Mouse (Mus musculus) CD4-positive, CD25-positive, alpha-beta regulatory T cell, adult 2 months (primary cell): Measurements from ENCODE around the gene Eri3.

Experiments
- DNase-seq: peaks from one replicate; pipeline ENCODE4 v3.0.0-alpha.2; 2012; ENCODE audit warnings: low read depth, low spot score

Eri3 gene

GRCm38 (mm10) chr4:117623025-117623424, 72.9 kb downstream of the Eri3 start:
- no peak for DNase-seq

DNA sequence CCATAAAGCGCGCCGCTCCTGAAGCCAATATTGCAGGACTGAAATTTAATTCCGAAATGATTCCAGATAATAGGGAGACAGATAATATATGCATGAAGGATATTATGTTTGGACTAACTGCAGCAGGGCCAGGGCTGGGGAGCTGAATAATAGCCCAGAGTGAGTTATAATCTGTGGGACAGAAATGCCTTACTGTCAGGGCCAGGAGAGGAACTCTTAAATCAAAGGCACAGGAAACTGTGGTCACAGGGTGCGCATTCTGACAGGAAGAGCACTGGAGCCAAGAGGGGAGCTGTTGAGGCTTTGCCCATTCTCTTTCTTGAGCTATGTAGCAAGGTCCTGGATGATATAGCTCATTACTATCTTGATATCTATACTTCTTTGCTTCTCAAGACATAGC, 74.5 kb downstream of the Eri3 start:
- DNase-seq: peak; percentile 18

DNA sequence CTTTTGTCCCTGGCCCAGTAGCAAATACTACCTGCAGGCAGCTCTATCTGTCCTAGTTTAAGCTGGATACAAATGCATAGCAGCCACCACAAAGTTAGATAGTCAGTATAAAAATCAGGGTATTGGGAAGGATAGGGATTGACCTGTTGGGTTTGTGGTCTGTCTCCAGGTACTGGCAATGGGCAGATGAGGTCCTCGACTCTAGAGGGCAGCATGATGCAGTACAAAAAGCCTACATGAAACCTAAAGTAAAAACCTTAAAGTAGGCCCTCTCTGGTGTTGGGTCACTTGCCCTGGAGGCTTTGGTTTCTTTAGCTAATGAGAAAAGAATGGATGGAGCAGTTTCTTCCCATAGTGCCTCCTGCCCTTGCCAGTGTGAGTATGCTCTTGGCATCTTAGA, 78.3 kb downstream of the Eri3 start:
- DNase-seq: no peak

DNA sequence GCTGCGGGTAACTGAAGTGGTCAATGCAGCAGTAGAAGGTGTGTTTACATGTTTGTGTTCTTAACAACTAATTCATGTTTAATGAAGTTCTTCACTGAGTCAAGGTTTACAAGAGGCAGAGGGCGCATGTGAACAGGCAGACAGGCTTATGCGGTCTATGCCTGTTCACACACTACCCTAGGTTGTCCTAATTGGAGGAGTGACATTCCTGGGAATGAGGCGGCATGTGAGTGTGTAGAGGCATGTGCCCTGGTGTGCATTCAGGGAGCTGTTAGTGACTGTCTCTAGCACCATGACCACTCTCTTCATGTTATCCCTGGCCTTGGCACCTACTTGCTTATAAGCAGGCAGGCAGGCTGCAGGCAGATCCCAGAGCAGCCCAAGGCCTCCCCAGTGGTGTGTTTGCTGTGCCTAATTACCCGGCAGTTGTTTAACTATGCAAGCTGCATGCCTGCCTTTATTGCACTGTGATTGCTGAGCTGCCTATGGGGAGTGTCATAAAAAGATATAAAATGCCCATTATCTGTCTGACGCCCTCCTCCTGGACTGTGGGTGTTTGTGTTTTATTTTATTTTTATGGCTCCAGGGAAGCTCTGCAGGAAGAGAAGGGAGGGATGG, 80.0 kb downstream of the Eri3 start:
- no peak for DNase-seq

GRCm38 (mm10) chr4:117633527-117633926, 83.4 kb downstream of the Eri3 start:
- DNase-seq: no peak

GRCm38 (mm10) chr4:117634642-117635041, 84.5 kb downstream of the Eri3 start:
- no peak for DNase-seq

DNA sequence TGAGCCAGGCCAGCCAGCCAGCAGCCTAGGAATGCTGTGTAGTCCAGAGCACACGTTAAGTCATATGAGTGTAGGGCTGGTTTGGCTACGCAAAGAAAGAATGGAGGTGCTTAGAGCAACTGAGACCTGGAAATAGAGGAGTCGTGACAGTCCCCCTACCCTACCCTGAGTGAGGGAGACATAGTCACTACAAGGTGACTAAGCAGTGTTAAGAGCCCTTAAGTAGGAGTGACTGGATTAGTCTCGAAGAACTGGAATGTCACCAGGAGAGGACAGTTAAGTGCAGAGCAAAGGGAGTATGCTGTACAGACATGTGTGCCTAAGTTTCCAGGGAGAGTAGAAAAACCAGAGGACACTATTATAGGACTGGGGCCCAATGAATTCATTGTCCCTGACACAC, 86.0 kb downstream of the Eri3 start:
- no peak for DNase-seq

DNA sequence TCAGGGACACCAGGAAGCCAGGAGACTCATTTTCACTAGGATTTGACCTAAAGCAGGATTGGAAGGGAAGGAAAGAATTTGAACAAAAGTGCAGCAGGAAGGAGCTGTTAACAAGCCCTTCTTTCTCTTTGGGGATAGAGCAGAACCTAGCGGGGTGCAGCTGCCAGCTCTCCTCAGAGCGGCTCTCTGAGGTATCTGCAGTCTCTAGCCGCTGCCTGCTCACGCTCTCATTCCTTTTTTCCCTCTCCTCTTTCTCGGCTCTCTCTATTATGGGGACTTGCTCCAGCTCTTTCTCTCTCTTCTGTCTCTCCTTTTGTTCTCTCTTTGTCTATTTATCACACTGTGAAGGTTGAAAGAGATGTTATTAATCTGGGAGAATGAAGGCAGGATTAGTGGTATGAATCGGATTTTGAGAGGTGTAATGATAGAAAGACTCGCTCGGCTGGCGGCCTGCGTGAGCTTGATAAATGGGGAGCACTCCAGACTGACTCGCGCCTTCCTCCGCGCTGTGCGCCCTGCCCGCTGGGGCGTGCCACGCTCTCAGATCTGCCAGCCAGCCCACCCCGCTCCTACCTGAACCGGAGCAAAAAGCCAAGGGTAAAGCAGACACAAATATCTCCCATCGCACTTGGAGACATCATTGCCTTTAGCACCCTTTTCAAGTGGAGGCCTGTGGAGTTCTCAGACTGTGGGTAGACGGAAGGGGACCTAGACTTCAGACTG, 86.9 kb downstream of the Eri3 start:
- DNase-seq: no peak

DNA sequence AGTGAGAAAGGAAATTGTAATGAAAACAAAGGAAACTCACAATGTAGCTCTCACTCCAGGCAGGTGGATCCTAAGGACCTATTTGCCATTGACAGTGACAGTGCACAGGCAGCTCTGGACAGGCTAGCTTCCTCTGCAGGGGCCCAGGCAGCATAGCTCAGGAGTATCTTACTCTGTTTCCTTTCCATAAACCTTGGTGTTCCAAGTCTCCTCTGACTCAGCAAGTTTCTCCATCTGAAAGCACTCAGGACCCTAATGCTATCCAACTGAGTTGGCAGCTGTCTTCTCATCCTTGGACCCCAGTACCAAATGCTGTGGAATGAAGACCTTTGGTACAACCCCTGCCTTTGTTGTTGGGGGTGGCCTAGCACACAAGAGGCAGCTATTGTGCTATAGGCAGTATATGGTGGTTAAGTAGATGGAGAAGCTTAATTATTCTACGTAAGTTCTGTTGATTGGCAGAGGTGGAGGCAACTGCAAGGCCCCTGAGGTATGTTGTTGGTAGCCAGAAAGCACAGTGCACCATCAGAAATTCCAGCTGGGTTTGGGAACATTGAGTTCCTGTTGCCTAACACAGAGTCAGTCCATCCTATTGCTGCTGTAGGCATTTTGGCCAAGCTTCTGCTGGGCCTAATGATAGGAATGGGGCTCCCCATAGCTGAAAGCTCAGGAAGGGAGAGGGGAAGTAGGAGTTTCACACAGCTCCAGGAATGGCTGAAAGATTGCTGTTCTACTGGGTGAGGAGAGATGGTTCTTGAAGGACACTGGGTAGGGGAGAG, 90.9 kb downstream of the Eri3 start:
- DNase-seq: no peak

DNA sequence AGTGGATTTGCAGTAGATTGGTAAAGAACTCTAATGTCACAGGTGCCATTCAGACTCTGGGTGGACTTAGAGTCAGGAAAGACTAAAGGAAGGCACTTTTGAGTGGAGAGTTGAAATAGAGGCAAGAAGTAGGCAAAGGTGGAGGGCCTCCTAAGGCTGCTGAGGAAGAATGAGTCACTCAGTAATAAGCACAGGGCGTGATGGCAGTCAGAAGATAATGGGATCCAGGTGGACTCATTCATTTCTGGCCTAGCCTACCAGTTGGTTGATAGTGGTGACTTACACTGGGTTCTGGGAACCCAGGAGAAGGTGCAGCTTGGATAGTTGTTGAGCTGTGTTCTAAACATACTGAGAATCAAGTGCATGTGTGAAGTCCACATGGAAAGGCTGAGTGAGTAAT, 91.6 kb downstream of the Eri3 start:
- DNase-seq: no peak

DNA sequence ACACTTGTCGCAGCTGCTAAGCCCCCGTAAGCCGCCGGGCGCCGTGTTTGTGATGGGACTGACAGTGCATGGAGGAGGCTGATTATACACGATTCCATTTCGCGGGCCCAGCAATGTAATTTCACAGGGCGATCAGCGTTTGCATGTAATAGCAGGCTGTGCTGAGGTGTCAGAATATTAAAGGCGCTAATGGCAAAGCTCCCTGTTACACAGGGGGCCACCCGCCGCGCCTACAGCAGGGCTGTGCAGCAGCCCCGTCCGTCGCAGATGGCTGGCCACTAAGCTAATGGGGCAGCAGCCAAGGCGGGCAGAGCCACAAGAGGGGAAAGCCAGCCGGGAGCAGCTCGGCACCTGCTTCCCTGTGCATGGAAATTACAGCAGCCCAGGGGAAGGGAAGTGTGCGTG, 94.9 kb downstream of the Eri3 start:
- DNase-seq: no peak

DNA sequence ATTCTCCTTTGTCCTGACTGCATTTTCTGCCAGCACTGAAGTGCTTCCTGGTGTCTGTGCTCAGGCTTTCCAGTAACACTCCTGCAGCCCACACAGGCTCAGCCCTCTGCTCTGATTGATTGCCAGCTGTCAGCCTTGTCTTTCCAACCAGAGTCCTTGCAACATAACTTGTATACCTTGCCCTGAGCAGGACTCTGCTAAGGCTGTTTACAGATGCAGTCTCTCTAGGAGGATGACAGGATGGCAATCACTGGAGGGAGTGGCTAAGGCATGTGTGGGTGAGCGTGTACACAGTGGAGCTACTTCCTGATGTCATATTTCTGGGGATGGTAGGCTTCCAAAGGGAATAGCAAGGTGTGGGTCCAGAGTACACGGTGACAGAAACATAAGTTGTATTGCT, 95.7 kb downstream of the Eri3 start:
- DNase-seq: no peak

- DNase-seq: no peak
Observed at GRCm38 (mm10) chr4:117646496-117646895, 96.3 kb downstream of the Eri3 start.

DNA sequence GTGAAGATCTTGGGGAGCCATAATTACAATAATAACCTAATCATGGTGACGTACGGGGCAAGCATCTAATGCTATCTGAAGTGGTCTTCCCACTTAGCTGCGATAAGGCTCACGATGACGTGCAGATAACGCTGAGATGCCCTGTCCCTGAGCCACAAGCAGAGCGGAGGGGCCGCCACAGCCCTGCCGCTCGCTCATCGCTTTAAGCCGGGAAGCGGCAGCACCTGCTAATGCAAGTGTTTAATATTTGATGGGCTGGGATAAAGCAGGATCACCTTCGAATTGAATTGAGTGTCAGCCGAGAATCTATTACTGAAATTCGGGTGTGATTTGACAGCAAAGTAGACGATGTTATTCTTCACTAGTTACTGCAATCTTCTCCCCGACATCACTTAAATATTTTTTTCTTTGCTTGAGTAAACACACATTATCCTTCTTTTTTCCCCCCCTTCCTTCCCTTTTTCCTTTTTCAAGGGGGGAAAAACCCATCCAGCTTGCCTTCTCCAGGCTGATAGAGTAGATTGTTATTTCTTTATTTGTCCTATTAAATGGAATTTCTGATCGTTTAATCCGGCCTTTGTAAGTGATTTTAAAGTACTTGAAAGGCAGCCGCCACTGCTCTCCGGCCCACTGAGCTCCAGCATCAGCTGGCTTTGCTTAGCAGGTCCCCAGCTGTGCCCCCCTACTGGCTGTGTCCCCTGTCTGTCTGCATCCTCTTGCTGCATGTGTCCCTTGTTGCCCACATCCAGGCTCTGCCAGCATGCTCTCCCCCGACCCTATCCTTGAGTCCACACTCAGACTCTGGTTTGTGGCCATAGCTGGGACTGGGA, 97.0 kb downstream of the Eri3 start:
- DNase-seq: no peak

DNA sequence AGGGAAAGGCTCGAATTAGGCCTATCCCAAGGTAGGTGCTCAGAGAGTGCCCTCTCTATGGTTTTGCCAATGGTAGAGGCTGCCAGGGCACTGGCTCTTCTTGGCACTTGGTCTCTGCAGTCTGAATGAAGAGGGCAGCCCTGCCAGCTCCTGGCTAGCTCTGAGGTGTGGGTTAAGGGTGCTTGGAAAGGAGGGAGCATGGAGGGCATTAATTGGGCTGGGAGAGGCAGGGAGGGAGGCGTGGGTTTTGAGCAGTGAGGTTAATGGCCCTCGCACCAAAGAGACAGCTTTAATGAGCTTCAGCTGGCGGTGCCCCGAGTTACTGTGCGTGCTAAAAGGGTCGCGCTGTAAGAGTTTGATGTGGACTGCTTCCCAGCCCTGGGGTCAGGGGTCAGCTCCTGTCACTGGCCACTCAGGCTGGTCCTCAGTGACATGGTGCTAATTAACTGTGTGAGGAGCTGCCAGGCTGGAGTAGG, 101.5 kb downstream of the Eri3 start:
- DNase-seq: no peak

- DNase-seq: no peak
Observed at GRCm38 (mm10) chr4:117652727-117653126, 102.6 kb downstream of the Eri3 start.

- no peak for DNase-seq
Observed at GRCm38 (mm10) chr4:117654016-117654702, 104.0 kb downstream of the Eri3 start.

- DNase-seq: no peak
Observed at GRCm38 (mm10) chr4:117654703-117655499, 104.7 kb downstream of the Eri3 start.

GRCm38 (mm10) chr4:117655500-117655863, 105.3 kb downstream of the Eri3 start:
- no peak for DNase-seq

GRCm38 (mm10) chr4:117656961-117657360, 106.8 kb downstream of the Eri3 start:
- no peak for DNase-seq
